Mouse (Mus musculus) central nervous system, embryonic 14 days (tissue): ENCODE measurements around the gene Thoc5. TPM values are rescaled to one million over a fixed set of nuclear protein-coding genes. Genes with fewer than 3 reads are reported as not detected.

Source experiments
- polyA plus RNA-seq: library from polyadenylated mRNA; depleted of rRNA; stranded (reverse); fragments of >200 nt; gene quantifications from 2 replicates; pipeline ENCODE4 v1.2.3, GENCODE M21; 2012; rRNA removed

Thoc5 gene
- 73.5 and 88.3 TPM in 2 replicates for polyA plus RNA-seq

GRCm38 (mm10) chr11:4894848-4895816 lies at the start of gene Thoc5:
Gene Thoc5 (plus strand): TSS chr11:4895320.

GRCm38 (mm10) chr11:4849258-4849943 lies 45.7 kb upstream of the Thoc5 start, which contains the start of gene Nf2:
Gene Nf2 (minus strand): TSS chr11:4849536.

GRCm38 (mm10) chr11:4873755-4874475 lies 21.2 kb upstream of the Thoc5 start, which contains the start of gene Nipsnap1:
Gene Nipsnap1 (plus strand): TSS chr11:4873951.

GRCm38 (mm10) chr11:4947813-4948174 lies 52.7 kb downstream of the Thoc5 start, which contains the start of gene Nefh:
Gene Nefh (minus strand): TSS chr11:4948064.

Other genes starting within 250 kb of the Thoc5 start
- 747 and 762 TPM in 2 replicates for gene Uqcr10, start 191.0 kb upstream of the Thoc5 start, polyA plus RNA-seq
- gene Zmat5, start 190.6 kb upstream of the Thoc5 start, polyA plus RNA-seq: 48.4 and 56.2 TPM in 2 replicates
- 3.3 and 4.7 TPM in 2 replicates for gene Cabp7, start 148.5 kb upstream of the Thoc5 start, polyA plus RNA-seq
- 77.6 and 81.7 TPM in 2 replicates for gene Nf2, start 45.8 kb upstream of the Thoc5 start, polyA plus RNA-seq
- 89.9 and 101 TPM in 2 replicates for gene Nipsnap1, start 21.4 kb upstream of the Thoc5 start, polyA plus RNA-seq
- gene Nefh, start 52.7 kb downstream of the Thoc5 start, polyA plus RNA-seq: 2.9 and 3.4 TPM in 2 replicates
- gene Ap1b1, start 91.5 kb downstream of the Thoc5 start, polyA plus RNA-seq: 94.5 and 94.7 TPM in 2 replicates
- gene Rasl10a, start 162.8 kb downstream of the Thoc5 start, polyA plus RNA-seq: 0.43 and 1.0 TPM in 2 replicates
- gene Gas2l1, start 170.0 kb downstream of the Thoc5 start, polyA plus RNA-seq: 30.1 and 33.8 TPM in 2 replicates
- 39.5 and 45.9 TPM in 2 replicates for gene Rhbdd3, start 203.6 kb downstream of the Thoc5 start, polyA plus RNA-seq
- 655 and 705 TPM in 2 replicates for gene Ewsr1, start 203.9 kb downstream of the Thoc5 start, polyA plus RNA-seq